14 mouse cellular contexts compared by ENCODE assay signal in the genomic region with DNA sequence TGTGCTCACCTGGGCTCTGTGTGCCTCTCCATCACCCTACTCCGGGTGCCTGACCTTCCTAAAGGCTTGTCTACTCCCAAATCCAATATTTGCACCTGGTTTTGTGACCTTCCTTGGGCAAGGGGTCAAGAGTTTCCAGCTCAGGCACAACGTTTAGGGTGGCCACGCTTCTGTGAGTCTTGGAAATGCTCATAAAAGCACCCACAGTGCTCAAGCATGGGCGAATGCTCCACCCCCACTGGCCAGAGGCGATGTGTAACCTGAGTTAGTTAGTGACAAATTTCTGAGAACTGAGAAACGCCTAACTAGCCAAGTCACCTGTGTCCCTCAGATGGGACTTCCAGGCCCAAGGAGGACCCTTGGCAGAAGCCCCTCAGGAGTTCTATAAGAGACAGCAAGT. TPM values are rescaled to one million over a fixed set of nuclear protein-coding genes. Genes with fewer than 3 reads are reported as not detected.
"Had no signal": no experiment of that assay in that cellular context is flagged by ENCODE, and none has a peak within 500 bp of the region (broad histone marks: within the 10 kb centered on the region; RNA-seq: fewer than 3 reads in every experiment).

No protein-coding gene starts in this region.

- H3K4me3 ChIP-seq: layer of hippocampus, adult 2 months; limb, embryonic 10.5 days; megakaryocyte, embryonic 14.5 days; midbrain, embryonic 13.5 days; myocyte; neural tube, embryonic 15.5 days had no signal

- H3K27me3 ChIP-seq: midbrain, embryonic 13.5 days; neural tube, embryonic 15.5 days had no signal

- H3K9me3 ChIP-seq: limb, embryonic 10.5 days; megakaryocyte, embryonic 14.5 days; midbrain, embryonic 13.5 days; neural tube, embryonic 15.5 days had no signal

- H3K9ac ChIP-seq: hindbrain, embryonic 14.5 days; lung, embryonic 14.5 days; midbrain, embryonic 13.5 days; neural tube, embryonic 15.5 days had no signal

- H3K27ac ChIP-seq: hindbrain, embryonic 14.5 days; layer of hippocampus, adult 2 months; limb, embryonic 10.5 days; macrophage; midbrain, embryonic 13.5 days; neural tube, embryonic 15.5 days; stomach, postnatal 0 days had no signal

- H3K4me1 ChIP-seq: limb, embryonic 10.5 days; megakaryocyte, embryonic 14.5 days; midbrain, embryonic 13.5 days; neural tube, embryonic 15.5 days had no signal

- DNase-seq: lung, embryonic 14.5 days; lung, postnatal 10 days had no signal

- H3K36me3 ChIP-seq: limb, embryonic 10.5 days; midbrain, embryonic 13.5 days; neural tube, embryonic 15.5 days had no signal

- H3K4me2 ChIP-seq: hindbrain, embryonic 14.5 days; liver, embryonic 11.5 days; lung, embryonic 14.5 days; midbrain, embryonic 13.5 days; neural tube, embryonic 15.5 days had no signal

- ATAC-seq: intestine, embryonic 16.5 days; midbrain, embryonic 13.5 days had no signal

RNA-seq across cellular contexts. Expression of a gene that starts 20.9 kb away (rescaled TPM):
- polyA plus RNA-seq: liver, embryonic 16.5 days; macrophage had no signal
